Mouse (Mus musculus) erythroblast, adult 5-6 weeks (primary cell): ENCODE data around the gene Rab17. TPM values are rescaled to one million over a fixed set of nuclear protein-coding genes. Genes with fewer than 3 reads are reported as not detected.

Experiments used
- ATAC-seq: replicated peaks from 2 replicates; pipeline ENCODE4 v1.8.0; 2016; ENCODE audit warnings: moderate number of reproducible peaks, mild to moderate bottlenecking, moderate TSS enrichment, inconsistent platforms; ENCODE audit not compliant: poor library complexity, low FRiP score, severe bottlenecking
- total RNA-seq, 2 experiments: library from RNA; stranded (forward) in 1 of 2; stranded (reverse) in 1 of 2; fragments of 150-400 nt in 1 of 2; fragments of 200-764, 138-1000 nt in 1 of 2; gene quantifications; 2 replicates each; pipeline versions ENCODE4 v1.2.3 to v1.2.4; 2015 to 2017; ENCODE audit warnings: low replicate concordance in 2 of 2

Rab17 gene
- total RNA-seq (2015; ENCODE audit: low replicate concordance), result not detected in 2 replicates
- total RNA-seq (2017; ENCODE audit: low replicate concordance), result not detected in 2 replicates

- no peak for ATAC-seq
Observed at GRCm38 (mm10) chr1:90969347-90969784, at the start of gene Rab17. Gene Rab17, minus strand, starts transcription at chr1:90969661.

- no peak for ATAC-seq
Observed at GRCm38 (mm10) chr1:91017111-91017758, 47.8 kb upstream of the Rab17 start.

GRCm38 (mm10) chr1:91015571-91015970 lies 46.1 kb upstream of the Rab17 start:
- ATAC-seq, result no peak

GRCm38 (mm10) chr1:91013803-91014202 lies 44.3 kb upstream of the Rab17 start:
- ATAC-seq, result no peak

GRCm38 (mm10) chr1:91011336-91011735 lies 41.9 kb upstream of the Rab17 start:
- no peak for ATAC-seq

- ATAC-seq, result no peak
Observed at GRCm38 (mm10) chr1:91010716-91011115, 41.3 kb upstream of the Rab17 start.

GRCm38 (mm10) chr1:91010216-91010615 lies 40.8 kb upstream of the Rab17 start:
- no peak for ATAC-seq

- no peak for ATAC-seq
Observed at GRCm38 (mm10) chr1:91009266-91009665, 39.8 kb upstream of the Rab17 start.

- no peak for ATAC-seq
Observed at GRCm38 (mm10) chr1:91008746-91009145, 39.3 kb upstream of the Rab17 start.

- ATAC-seq, result no peak
Observed at GRCm38 (mm10) chr1:91008147-91008682, 38.8 kb upstream of the Rab17 start.

- no peak for ATAC-seq
Observed at GRCm38 (mm10) chr1:91006708-91007107, 37.2 kb upstream of the Rab17 start.

- ATAC-seq, result no peak
Observed at GRCm38 (mm10) chr1:91006037-91006436, 36.6 kb upstream of the Rab17 start.

GRCm38 (mm10) chr1:91003522-91004253 lies 34.2 kb upstream of the Rab17 start:
- no peak for ATAC-seq

GRCm38 (mm10) chr1:91002641-91003040 lies 33.2 kb upstream of the Rab17 start:
- ATAC-seq, result no peak

GRCm38 (mm10) chr1:91001871-91002539 lies 32.5 kb upstream of the Rab17 start:
- no peak for ATAC-seq

- no peak for ATAC-seq
Observed at GRCm38 (mm10) chr1:91001101-91001500, 31.6 kb upstream of the Rab17 start.

- ATAC-seq, result no peak
Observed at GRCm38 (mm10) chr1:90999911-91000601, 30.6 kb upstream of the Rab17 start.

GRCm38 (mm10) chr1:90998891-90999611 lies 29.6 kb upstream of the Rab17 start:
- no peak for ATAC-seq

GRCm38 (mm10) chr1:90998268-90998890 lies 28.9 kb upstream of the Rab17 start, which contains the start of gene Lrrfip1:
Gene Lrrfip1, plus strand, starts transcription at chr1:90998737.
- no peak for ATAC-seq
